Mouse (Mus musculus): Measurements from ENCODE around the gene BC005537. TPM values are rescaled to one million over a fixed set of nuclear protein-coding genes. Genes with fewer than 3 reads are reported as not detected.

Gene BC005537
- polyA plus RNA-seq, 1 experiment from 2014 or later, result 20.4 TPM

DNA sequence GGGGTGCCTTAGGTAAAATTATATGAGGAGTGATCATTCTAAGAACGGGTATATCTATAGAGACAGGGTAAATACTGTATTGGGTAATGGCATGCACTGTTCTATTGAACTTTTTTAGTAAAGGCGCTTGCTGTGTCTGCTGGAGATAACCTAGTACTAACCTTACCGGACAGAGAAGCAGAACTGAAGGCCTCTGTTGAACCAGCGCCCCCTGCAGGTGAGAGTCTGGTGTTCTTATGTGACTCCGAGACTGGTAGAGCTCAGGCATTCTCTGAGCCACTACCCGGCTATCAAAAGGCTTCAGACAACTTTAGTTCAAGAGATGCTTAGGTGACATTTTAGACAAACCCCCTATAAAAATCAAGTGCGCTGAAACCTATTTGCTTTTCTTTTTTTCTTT is 61.1 kb downstream of the BC005537 start:
- Histone ChIP-seq H3K4me2 (ENCODE audit: low read depth, severe bottlenecking) (no peak overlapping the region), H3K4me3 (ENCODE audit: low read depth, low read length) (no peak overlapping the region), H3K36me3 (ENCODE audit: control insufficient read depth, insufficient read depth, low read length) (no peaks in the 10 kb centered on the region), H3K27ac (replicated peaks; ENCODE audit: low read depth, low read length) (no peak overlapping the region), H3K9me3 (ENCODE audit: control insufficient read depth, low read length) (no peaks in the 10 kb centered on the region), H3K4me1 (ENCODE audit: control insufficient read depth, insufficient read depth, low read length) (0 out of 2 replicates have a peak, but pooled peaks cover 2% of the 10 kb centered on the region), H3K9ac (ENCODE audit: low read length) (no peak overlapping the region), H3K27me3 (ENCODE audit: control insufficient read depth, insufficient read depth, low read length) (no peaks in the 10 kb centered on the region)
- 68% methylated on average over 7 of the region's 7 CpGs for WGBS
- DNase-seq (ENCODE audit: low spot score) (peak; percentile 49), ATAC-seq (ENCODE audit: insufficient number of reproducible peaks, low FRiP score, low TSS enrichment, low read depth) (no peak)

Other genes starting within 250 kb of the BC005537 start
- 0.72 and 0.98 TPM in 2 replicates for gene Ripor2, start 219.5 kb upstream of the BC005537 start, polyA plus RNA-seq (2014; fragmentation: Nextera tagmentation; extraction: Ambion mirVana)
- not detected in 2 replicates for gene Armh2, start 60.4 kb upstream of the BC005537 start, polyA plus RNA-seq (2014; fragmentation: Nextera tagmentation; extraction: Ambion mirVana)
- gene Gmnn, start 39.7 kb upstream of the BC005537 start, polyA plus RNA-seq (2014; fragmentation: Nextera tagmentation; extraction: Ambion mirVana), result 151 and 169 TPM in 2 replicates
- 71.1 and 71.4 TPM in 2 replicates for gene Acot13, start 29.9 kb downstream of the BC005537 start, polyA plus RNA-seq (2014; fragmentation: Nextera tagmentation; extraction: Ambion mirVana)
- gene Tdp2, start 30.0 kb downstream of the BC005537 start, polyA plus RNA-seq (2014; fragmentation: Nextera tagmentation; extraction: Ambion mirVana), result 73.7 and 79.4 TPM in 2 replicates
- gene D130043K22Rik, start 43.5 kb downstream of the BC005537 start, polyA plus RNA-seq (2014; fragmentation: Nextera tagmentation; extraction: Ambion mirVana), result 0.09 and 0.11 TPM in 2 replicates
- gene Aldh5a1, start 136.0 kb downstream of the BC005537 start, polyA plus RNA-seq (2014; fragmentation: Nextera tagmentation; extraction: Ambion mirVana), result 5.3 TPM in 2 replicates
- gene Gpld1, start 141.5 kb downstream of the BC005537 start, polyA plus RNA-seq (2014; fragmentation: Nextera tagmentation; extraction: Ambion mirVana), result 0.25 and 0.34 TPM in 2 replicates
- 23.4 and 27.7 TPM in 2 replicates for gene Mrs2, start 218.7 kb downstream of the BC005537 start, polyA plus RNA-seq (2014; fragmentation: Nextera tagmentation; extraction: Ambion mirVana)